In genomic region chr13:93302846-93303562, GRCm38 (mm10) we compare ENCODE assay signal across 8 mouse cellular contexts. TPM values are rescaled to one million over a fixed set of nuclear protein-coding genes. Genes with fewer than 3 reads are reported as not detected.
A peak's percentile ranks its signal among the peaks of the same experiment; 100 is the strongest.
DNase-seq lines count a peak whose midpoint lies in the region; ATAC-seq and TF ChIP-seq lines count a peak whose summit lies in the region.

No protein-coding gene starts in this region.

- WGBS in liver, adult 2 months = 15% methylated on average over 19 of the region's 19 CpGs
- 11% methylated on average over 19 of the region's 19 CpGs for WGBS in intestine, embryonic 15.5 days
- 12% methylated on average over 19 of the region's 19 CpGs for WGBS in neural tube, embryonic 14.5 days

- no peak for DNase-seq in liver, adult 2 months (ENCODE audit: extremely low read depth, low read depth, low spot score)
- DNase-seq in liver = no peak
- no peak for DNase-seq in left cerebral cortex, adult 11 months (ENCODE audit: low spot score)
- DNase-seq in embryo, embryonic 11 days = no peak

- no peaks in the 10 kb centered on the region for H3K9me3 ChIP-seq in intestine, embryonic 15.5 days
- H3K9me3 ChIP-seq in neural tube, embryonic 14.5 days (ENCODE audit: control insufficient read depth, low read length) = no peaks in the 10 kb centered on the region

- peak overlapping the region; percentile 57 for H3K27ac ChIP-seq in liver, adult 2 months (replicated peaks; ENCODE audit: insufficient read depth, low read depth, low read length)
- H3K27ac ChIP-seq in cortical plate, adult 2 months (ENCODE audit: insufficient read depth, low read length) = peak overlapping the region; percentile 50; the same call in 1 of the 2 replicates
- peak overlapping the region; percentile 95 for H3K27ac ChIP-seq in intestine, embryonic 15.5 days
- peak overlapping the region; percentile 95 for H3K27ac ChIP-seq in neural tube, embryonic 14.5 days (ENCODE audit: low read depth, low read length)

- ATAC-seq in intestine, embryonic 15.5 days = peak; percentile 61
- peak; percentile 68 for ATAC-seq in neural tube, embryonic 14.5 days (ENCODE audit: low read depth)
- ATAC-seq in granulocyte monocyte progenitor cell, adult 5-6 weeks (replicated peaks; ENCODE audit: poor library complexity, severe bottlenecking) = no peak

- peak overlapping the region; percentile 82 for H3K4me3 ChIP-seq in liver, adult 2 months (ENCODE audit: insufficient read depth, low read depth, low read length)
- H3K4me3 ChIP-seq in cortical plate, adult 2 months (ENCODE audit: insufficient read depth, low read length) = peak overlapping the region; percentile 85
- H3K4me3 ChIP-seq in intestine, embryonic 15.5 days (replicated peaks) = peak overlapping the region; percentile 95
- peak overlapping the region; percentile 83 for H3K4me3 ChIP-seq in neural tube, embryonic 14.5 days (ENCODE audit: low read depth, low read length)

- TF ChIP-seq CTCF in liver, adult 2 months (IDR thresholded peaks at IDR 0.05; ENCODE audit: low read depth, low read length) = peak; percentile 38
- TF ChIP-seq CTCF in cortical plate, adult 2 months (IDR thresholded peaks at IDR 0.05; ENCODE audit: extremely low read depth, insufficient read depth, low read length) = no peak

- peaks cover 2% of the 10 kb centered on the region for H3K4me1 ChIP-seq in liver, adult 2 months (ENCODE audit: control insufficient read depth, insufficient read depth, low read length)
- H3K4me1 ChIP-seq in cortical plate, adult 2 months (ENCODE audit: control insufficient read depth, insufficient read depth, low read length) = peaks cover 2% of the 10 kb centered on the region; the same call in 1 of the 2 replicates
- peaks cover 4% of the 10 kb centered on the region; the same call in 1 of the 2 replicates for H3K4me1 ChIP-seq in intestine, embryonic 15.5 days (replicated peaks)
- H3K4me1 ChIP-seq in neural tube, embryonic 14.5 days (ENCODE audit: control insufficient read depth, insufficient read depth, low read length) = peaks cover 19% of the 10 kb centered on the region

- H3K79me2 ChIP-seq in liver, adult 2 months (ENCODE audit: control insufficient read depth, insufficient read depth, low read length) = no peaks in the 10 kb centered on the region; the same call in 1 of the 2 replicates

- no peak for TF ChIP-seq POLR2A in liver, adult 2 months (IDR thresholded peaks at IDR 0.05; ENCODE audit: extremely low read depth, insufficient read depth, low read length)
- TF ChIP-seq POLR2A in cortical plate, adult 2 months (IDR thresholded peaks at IDR 0.05; ENCODE audit: extremely low read depth, insufficient read depth, low read length) = no peak

- H3K27me3 ChIP-seq in liver, adult 2 months (ENCODE audit: control insufficient read depth, insufficient read depth, low read length) = no peaks in the 10 kb centered on the region
- H3K27me3 ChIP-seq in intestine, embryonic 15.5 days (replicated peaks) = no peaks in the 10 kb centered on the region
- H3K27me3 ChIP-seq in neural tube, embryonic 14.5 days (ENCODE audit: control insufficient read depth, insufficient read depth, low read length) = no peaks in the 10 kb centered on the region

- peak overlapping the region; percentile 76 for H3K9ac ChIP-seq in liver, adult 2 months (ENCODE audit: low read depth, low read length)
- H3K9ac ChIP-seq in intestine, embryonic 15.5 days = peak overlapping the region; percentile 86
- H3K9ac ChIP-seq in neural tube, embryonic 14.5 days (replicated peaks; ENCODE audit: low read depth, low read length) = peak overlapping the region; percentile 91

- H3K4me2 ChIP-seq in intestine, embryonic 15.5 days (replicated peaks) = peak overlapping the region; percentile 72
- peak overlapping the region; percentile 46 for H3K4me2 ChIP-seq in neural tube, embryonic 14.5 days (ENCODE audit: low read depth, low read length)

- no peaks in the 10 kb centered on the region for H3K36me3 ChIP-seq in liver, adult 2 months (ENCODE audit: control insufficient read depth, insufficient read depth, low read length)
- H3K36me3 ChIP-seq in intestine, embryonic 15.5 days = no peaks in the 10 kb centered on the region
- H3K36me3 ChIP-seq in neural tube, embryonic 14.5 days (ENCODE audit: control insufficient read depth, insufficient read depth, low read length) = no peaks in the 10 kb centered on the region

RNA-seq across cellular contexts. Expression of gene Homer1, which starts 3.6 kb away (rescaled TPM):
- total RNA-seq in liver, adult 2 months (2014; rRNA removed) = 12.3 and 13.2 TPM in 2 replicates
- 1.8 and 2.6 TPM in 2 replicates for polyA plus RNA-seq in liver, adult 2 months (2012; rRNA removed)
- 70.0 and 82.5 TPM in 2 replicates for polyA plus RNA-seq in cortical plate, adult 2 months (2012; rRNA removed)
- polyA plus RNA-seq in intestine, embryonic 15.5 days (2015; fragmentation: Nextera tagmentation; extraction: Ambion mirVana) = 4.3 and 5.0 TPM in 2 replicates
- 20.4 and 24.4 TPM in 2 replicates for polyA plus RNA-seq in neural tube, embryonic 14.5 days (2014; fragmentation: Nextera tagmentation; extraction: Ambion mirVana)
- total RNA-seq in granulocyte monocyte progenitor cell, adult 5-6 weeks (2014; fragmentation: Nextera tagmentation) = 11.0 and 13.0 TPM in 2 replicates
- total RNA-seq in granulocyte monocyte progenitor cell, adult 5-6 weeks (2017) = 13.7 and 18.4 TPM in 2 replicates
